Mouse (Mus musculus) CH12.LX (cell line): ENCODE measurements around the gene Tmem44.
A peak's percentile ranks its signal among the peaks of the same experiment; 100 is the strongest.

Experiments
- BHLHE40 ChIP-seq: IDR thresholded peaks from 2 replicates; pipeline ENCODE4 v1.6.1; 2011; ENCODE audit warnings: mild to moderate bottlenecking, low read depth, low read length, improper control_type of control experiment
- CHD1 ChIP-seq: IDR thresholded peaks from 2 replicates; pipeline ENCODE4 v1.6.1; 2012; ENCODE audit warnings: low read depth, low read length, improper control_type of control experiment, inconsistent platforms
- CTCF ChIP-seq, 2 experiments: IDR thresholded peaks in 1 of 2; conservative IDR thresholded peaks in 1 of 2; 2 replicates each; pipeline ENCODE4 v1.5.1; 2011 to 2012; ENCODE audit warnings: low read depth in 2 of 2, low read length in 2 of 2, improper control_type of control experiment in 1 of 2, inconsistent platforms in 1 of 2, mild to moderate bottlenecking in 1 of 2, moderate library complexity in 1 of 2
- ELF1 ChIP-seq: IDR thresholded peaks from 2 replicates; pipeline ENCODE4 v1.6.1; 2014; ENCODE audit warnings: low read depth, mild to moderate bottlenecking, inconsistent platforms, low read length, improper control_type of control experiment
- EP300 ChIP-seq: IDR thresholded peaks from 2 replicates; pipeline ENCODE4 v1.6.1; 2011; ENCODE audit warnings: low read length, improper control_type of control experiment
- ETS1 ChIP-seq: conservative IDR thresholded peaks from 2 replicates; pipeline ENCODE4 v1.6.1; 2012; ENCODE audit warnings: low read depth, mild to moderate bottlenecking, inconsistent platforms, low read length, improper control_type of control experiment, moderate library complexity
- MAZ ChIP-seq: IDR thresholded peaks from 2 replicates; pipeline ENCODE4 v1.6.1; 2012; ENCODE audit warnings: low read depth, mild to moderate bottlenecking, inconsistent platforms, low read length, improper control_type of control experiment, moderate library complexity
- POLR2A ChIP-seq: IDR thresholded peaks from 2 replicates; pipeline ENCODE4 v1.6.1; 2011; ENCODE audit warnings: low read depth, mild to moderate bottlenecking, improper control_type of control experiment, low read length
- USF2 ChIP-seq: conservative IDR thresholded peaks from 2 replicates; pipeline ENCODE4 v1.6.1; 2011; ENCODE audit warnings: low read depth, low read length, improper control_type of control experiment

DNA sequence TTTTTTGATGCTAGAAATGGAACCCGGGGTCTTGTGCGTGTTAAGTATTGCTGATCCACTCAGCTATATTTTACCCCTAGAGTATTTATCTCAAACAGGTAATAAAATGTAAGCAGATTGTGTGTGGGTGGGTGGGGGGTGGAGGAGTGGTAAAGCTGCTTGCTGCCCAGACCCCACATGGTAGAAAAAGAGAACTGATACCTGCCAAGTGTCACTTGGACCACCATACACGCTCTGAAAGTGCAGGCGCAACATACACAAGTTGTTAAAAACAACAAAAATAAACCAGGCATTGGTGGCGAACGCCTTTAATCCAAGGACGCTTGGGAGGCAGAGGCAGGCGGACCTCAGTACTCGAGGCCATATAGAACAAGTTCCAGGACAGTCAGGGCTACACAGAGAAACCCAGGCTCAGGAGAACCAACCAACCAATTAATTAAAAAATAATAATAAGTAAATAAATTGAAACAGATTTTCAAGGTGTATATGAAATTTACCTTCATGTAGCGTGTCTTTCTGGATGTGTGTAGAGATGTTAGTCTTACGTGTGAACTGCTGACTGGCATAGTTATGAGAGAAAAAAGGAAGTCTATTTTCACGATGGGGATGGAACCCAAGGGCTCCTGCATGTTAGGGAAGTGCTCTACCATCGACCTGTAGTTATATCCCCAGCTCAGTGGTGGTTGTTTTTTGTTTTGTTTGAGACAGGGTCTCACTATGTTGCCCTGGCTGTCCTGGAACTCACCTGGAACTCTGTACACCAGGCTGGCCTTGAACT, 38.9 kb downstream of the Tmem44 start:
- TF ChIP-seq POLR2A (no peak), USF2 (no peak), CHD1 (no peak), CTCF (conservative IDR thresholded peaks at IDR 0.05 in 1 of 2, IDR thresholded peaks at IDR 0.05 in 1 of 2; ENCODE audit: low read depth in 2 of 2, low read length in 2 of 2) (no peak), BHLHE40 (no peak), EP300 (peak; percentile 45), ETS1 (peak; percentile 26; the same call in 1 of the 2 replicates), MAZ (no peak; the same call in 1 of the 2 replicates), ELF1 (0 out of 2 replicates have a peak, but pooled peaks have one; percentile 4)
